In genomic region chr9:13652389-13652877, GRCm38 (mm10) we compare ENCODE assay signal across 9 mouse cellular contexts.
DNase-seq lines count a peak whose midpoint lies in the region; ATAC-seq and TF ChIP-seq lines count a peak whose summit lies in the region.
"Had no signal": no experiment of that assay in that cellular context is flagged by ENCODE, and none has a peak within 500 bp of the region (broad histone marks: within the 10 kb centered on the region; RNA-seq: fewer than 3 reads in every experiment).

No protein-coding gene starts in this region.

- H3K36me3 ChIP-seq in forebrain, embryonic 16.5 days (ENCODE audit: control insufficient read depth, insufficient read depth): no peaks in the 10 kb centered on the region
- H3K36me3 ChIP-seq in midbrain, postnatal 0 days (ENCODE audit: insufficient read depth, low read length): no peaks in the 10 kb centered on the region
- H3K36me3 ChIP-seq in liver, embryonic 12.5 days: no peaks in the 10 kb centered on the region
- H3K36me3 ChIP-seq: embryonic facial prominence, embryonic 15.5 days had no signal

- no peak overlapping the region; the same call in 1 of the 2 replicates for H3K4me3 ChIP-seq in layer of hippocampus, adult 2 months
- no peak overlapping the region for H3K4me3 ChIP-seq in forebrain, embryonic 16.5 days (replicated peaks; ENCODE audit: low read length)
- no peak overlapping the region for H3K4me3 ChIP-seq in midbrain, postnatal 0 days (ENCODE audit: low read depth, low read length)
- H3K4me3 ChIP-seq in liver, embryonic 12.5 days: no peak overlapping the region
- H3K4me3 ChIP-seq: embryonic facial prominence, embryonic 15.5 days had no signal

- peak overlapping the region; percentile 41 for H3K9ac ChIP-seq in forebrain, embryonic 16.5 days (replicated peaks; ENCODE audit: low read depth, low read length)
- no peak overlapping the region for H3K9ac ChIP-seq in midbrain, postnatal 0 days (replicated peaks; ENCODE audit: low read length, poor library complexity, severe bottlenecking)
- H3K9ac ChIP-seq in liver, embryonic 12.5 days: no peak overlapping the region
- H3K9ac ChIP-seq: embryonic facial prominence, embryonic 15.5 days had no signal

- H3K27me3 ChIP-seq in forebrain, embryonic 16.5 days (replicated peaks; ENCODE audit: control insufficient read depth, insufficient read depth, low read length): no peaks in the 10 kb centered on the region
- H3K27me3 ChIP-seq in midbrain, postnatal 0 days (ENCODE audit: insufficient read depth, low read length): no peaks in the 10 kb centered on the region
- no peaks in the 10 kb centered on the region for H3K27me3 ChIP-seq in liver, embryonic 12.5 days (replicated peaks)
- H3K27me3 ChIP-seq: embryonic facial prominence, embryonic 15.5 days had no signal

- DNase-seq in layer of hippocampus, adult 2 months (ENCODE audit: low spot score in 2 of 2): no peak
- DNase-seq in layer of hippocampus, adult 9-11 months: no peak
- DNase-seq in embryo, embryonic 11.5 days (ENCODE audit: low read depth, low spot score): peak; percentile 22
- DNase-seq in midbrain, postnatal 0 days (ENCODE audit: low spot score): peak; percentile 50
- DNase-seq in urinary bladder, postnatal 14 days (ENCODE audit: low spot score): no peak
- DNase-seq in layer of hippocampus, postnatal 10 days (ENCODE audit: low spot score in 2 of 2): no peak

- H3K9me3 ChIP-seq in forebrain, embryonic 16.5 days (ENCODE audit: control insufficient read depth, low read length): no peaks in the 10 kb centered on the region
- H3K9me3 ChIP-seq in midbrain, postnatal 0 days (ENCODE audit: low read length): no peaks in the 10 kb centered on the region
- no peaks in the 10 kb centered on the region for H3K9me3 ChIP-seq in liver, embryonic 12.5 days (replicated peaks)
- H3K9me3 ChIP-seq: embryonic facial prominence, embryonic 15.5 days had no signal

- H3K27ac ChIP-seq in layer of hippocampus, adult 2 months: peak overlapping the region; percentile 71
- H3K27ac ChIP-seq in forebrain, embryonic 16.5 days (ENCODE audit: low read length): peak overlapping the region; percentile 20
- H3K27ac ChIP-seq in midbrain, postnatal 0 days (ENCODE audit: low read depth, low read length): no peak overlapping the region; the same call in 1 of the 2 replicates
- H3K27ac ChIP-seq in liver, embryonic 12.5 days: no peak overlapping the region
- H3K27ac ChIP-seq: embryonic facial prominence, embryonic 15.5 days had no signal

- peak; percentile 44 for ATAC-seq in forebrain, embryonic 16.5 days
- ATAC-seq in midbrain, postnatal 0 days (ENCODE audit: low FRiP score): peak; percentile 55
- no peak for ATAC-seq in liver, embryonic 12.5 days

- peak overlapping the region; percentile 8 for H3K4me2 ChIP-seq in forebrain, embryonic 16.5 days (ENCODE audit: low read length)
- no peak overlapping the region; the same call in 1 of the 2 replicates for H3K4me2 ChIP-seq in midbrain, postnatal 0 days (ENCODE audit: low read depth, low read length, poor library complexity, severe bottlenecking)
- no peak overlapping the region for H3K4me2 ChIP-seq in liver, embryonic 12.5 days
- H3K4me2 ChIP-seq: embryonic facial prominence, embryonic 15.5 days had no signal

- 13% methylated on average over 8 of the region's 8 CpGs for WGBS in forebrain, embryonic 16.5 days
- WGBS in midbrain, postnatal 0 days: 20% methylated on average over 8 of the region's 8 CpGs
- WGBS in liver, embryonic 12.5 days (ENCODE audit: insufficient replicate concordance): 58% methylated on average over 8 of the region's 8 CpGs

- TF ChIP-seq CTCF in layer of hippocampus, adult 2 months (conservative IDR thresholded peaks at IDR 0.05): no peak
- TF ChIP-seq CTCF in midbrain, postnatal 0 days (IDR thresholded peaks at IDR 0.05): no peak

- H3K4me1 ChIP-seq in forebrain, embryonic 16.5 days (replicated peaks; ENCODE audit: control insufficient read depth, insufficient read depth, low read length): peaks cover 10% of the 10 kb centered on the region
- no peaks in the 10 kb centered on the region for H3K4me1 ChIP-seq in midbrain, postnatal 0 days (ENCODE audit: insufficient read depth, low read length)
- peaks cover 6% of the 10 kb centered on the region; the same call in 1 of the 2 replicates for H3K4me1 ChIP-seq in liver, embryonic 12.5 days

Comparison
In these comparisons a context has a peak if more than half of its experiments do, and no peak if none do; other contexts are left out.
1. DNase-seq: peak in embryo, embryonic 11.5 days (single experiment) and midbrain, postnatal 0 days (single experiment); none in layer of hippocampus, adult 2 months (0 of 2), layer of hippocampus, adult 9-11 months (single experiment), urinary bladder, postnatal 14 days (single experiment) and layer of hippocampus, postnatal 10 days (0 of 2).
2. H3K27ac ChIP-seq: peak in layer of hippocampus, adult 2 months (single experiment) and forebrain, embryonic 16.5 days (single experiment); none in midbrain, postnatal 0 days (single experiment) and liver, embryonic 12.5 days (single experiment).